Mouse (Mus musculus): ENCODE measurements around the gene Myo1e.

The Myo1e gene

DNA sequence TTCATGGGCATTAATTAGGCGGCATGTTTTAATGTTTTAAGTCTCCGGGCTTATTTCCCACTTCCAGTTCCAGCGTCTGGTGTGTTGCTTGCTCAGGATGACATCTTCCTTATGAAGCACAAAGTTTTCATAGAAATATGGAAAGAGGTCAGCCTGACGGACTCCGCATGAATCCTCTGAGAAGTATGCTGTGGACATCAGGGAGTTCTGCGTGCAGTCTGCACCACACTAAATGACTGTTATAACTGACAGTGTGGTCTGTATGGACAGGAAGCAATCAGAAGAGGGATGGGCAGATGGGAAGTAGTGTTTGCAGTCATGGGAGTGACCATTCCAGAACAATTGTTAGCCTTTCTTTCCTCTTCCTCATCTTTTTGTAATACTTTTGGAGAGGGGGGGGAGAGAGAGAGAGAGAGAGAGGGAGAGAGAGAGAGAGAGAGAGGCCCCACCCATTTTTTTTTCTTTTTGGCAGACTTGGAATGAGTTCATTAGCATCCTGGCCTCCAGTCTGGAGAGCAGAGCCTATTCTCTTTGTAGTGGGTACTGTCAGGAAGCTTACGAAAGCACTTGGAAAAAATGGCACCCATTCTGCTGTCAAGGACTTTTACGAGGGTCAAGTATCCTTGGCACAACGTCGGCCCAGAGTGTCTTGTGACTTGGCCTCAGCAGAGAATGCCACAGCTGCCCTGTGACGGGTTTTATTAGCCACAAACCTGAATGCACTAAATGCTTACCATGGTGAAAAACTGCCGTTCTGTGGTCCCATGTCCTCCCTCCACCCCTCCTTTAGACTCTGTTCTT, 42.9 kb downstream of the Myo1e start:
- CTCF ChIA-PET: interaction anchor here (0.7 kb wide), 1 partner anchor 19 kb away, joined by 3 read pairs; no protein-coding TSS in a partner anchor

DNA sequence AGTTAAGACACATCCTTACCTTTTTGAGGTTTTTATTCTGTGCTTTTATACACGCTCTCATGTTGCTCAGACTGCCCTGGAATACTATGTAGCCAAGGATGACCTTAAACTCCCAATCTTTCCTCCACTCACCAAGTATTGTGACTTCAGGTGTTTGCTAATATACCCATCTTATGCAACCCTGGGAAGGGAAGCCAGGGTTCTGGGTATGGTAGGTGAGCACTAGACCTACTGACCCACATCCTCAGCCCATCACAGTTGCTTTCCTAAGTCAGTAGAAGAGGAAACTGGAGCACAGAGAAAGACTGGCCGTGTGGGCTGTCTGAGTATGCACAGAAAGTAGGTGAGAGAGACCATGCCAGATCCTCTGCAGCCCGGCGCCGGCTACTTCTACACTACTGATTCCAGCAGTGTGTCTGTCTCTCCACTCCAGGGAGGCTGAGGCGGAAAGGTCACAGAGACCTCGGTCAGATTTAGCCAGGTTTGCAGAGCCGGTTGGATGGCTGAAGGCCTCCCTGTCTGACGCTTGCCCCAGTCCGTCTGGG, 44.4 kb downstream of the Myo1e start:
- CTCF ChIA-PET: no interaction called here

- CTCF ChIA-PET: no interaction called here
Observed at GRCm38 (mm10) chr9:70253016-70253415, 45.9 kb downstream of the Myo1e start.

DNA sequence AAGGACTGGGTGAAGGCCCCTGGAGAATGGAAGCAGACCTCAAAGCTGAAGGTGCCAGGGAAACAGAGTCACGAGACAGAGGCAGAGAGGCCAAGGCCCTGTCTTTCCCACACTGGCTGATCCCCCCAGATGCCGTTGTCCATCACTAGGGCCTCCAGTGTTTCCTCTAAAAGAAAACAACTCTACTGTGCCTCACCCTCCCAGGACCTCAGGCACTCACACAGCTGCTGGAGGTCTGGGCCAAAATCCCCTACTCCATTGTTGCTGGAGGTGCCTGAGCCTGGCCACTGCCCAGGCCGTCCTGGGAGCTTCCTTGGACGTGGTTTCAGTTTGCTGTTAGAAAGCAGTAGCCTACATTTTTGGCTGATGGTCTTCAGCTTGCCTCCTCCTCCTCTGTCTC, 47.9 kb downstream of the Myo1e start:
- CTCF ChIA-PET: no interaction called here

DNA sequence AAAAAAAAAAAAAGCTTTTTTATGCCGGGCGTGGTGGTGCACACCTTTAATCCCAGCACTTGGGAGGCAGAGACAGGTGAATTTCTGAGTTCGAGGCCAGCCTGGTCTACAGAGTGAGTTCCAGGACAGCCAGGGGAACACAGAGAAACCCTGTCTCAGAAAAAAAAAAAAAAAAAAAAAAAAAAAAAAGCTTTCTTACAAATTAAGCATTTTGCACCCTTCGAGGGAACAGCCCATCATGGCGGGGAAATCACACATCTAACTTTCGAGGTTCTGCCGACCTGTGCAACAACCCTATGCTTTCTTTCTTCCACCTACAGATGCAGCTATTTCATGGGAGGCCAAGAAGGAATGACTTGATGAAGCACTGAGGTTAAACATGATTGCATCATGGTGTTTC, 48.9 kb downstream of the Myo1e start:
- CTCF ChIA-PET: interaction anchor here (0.6 kb wide), 1 partner anchor 1697 kb away, joined by 3 read pairs; no protein-coding TSS in a partner anchor

DNA sequence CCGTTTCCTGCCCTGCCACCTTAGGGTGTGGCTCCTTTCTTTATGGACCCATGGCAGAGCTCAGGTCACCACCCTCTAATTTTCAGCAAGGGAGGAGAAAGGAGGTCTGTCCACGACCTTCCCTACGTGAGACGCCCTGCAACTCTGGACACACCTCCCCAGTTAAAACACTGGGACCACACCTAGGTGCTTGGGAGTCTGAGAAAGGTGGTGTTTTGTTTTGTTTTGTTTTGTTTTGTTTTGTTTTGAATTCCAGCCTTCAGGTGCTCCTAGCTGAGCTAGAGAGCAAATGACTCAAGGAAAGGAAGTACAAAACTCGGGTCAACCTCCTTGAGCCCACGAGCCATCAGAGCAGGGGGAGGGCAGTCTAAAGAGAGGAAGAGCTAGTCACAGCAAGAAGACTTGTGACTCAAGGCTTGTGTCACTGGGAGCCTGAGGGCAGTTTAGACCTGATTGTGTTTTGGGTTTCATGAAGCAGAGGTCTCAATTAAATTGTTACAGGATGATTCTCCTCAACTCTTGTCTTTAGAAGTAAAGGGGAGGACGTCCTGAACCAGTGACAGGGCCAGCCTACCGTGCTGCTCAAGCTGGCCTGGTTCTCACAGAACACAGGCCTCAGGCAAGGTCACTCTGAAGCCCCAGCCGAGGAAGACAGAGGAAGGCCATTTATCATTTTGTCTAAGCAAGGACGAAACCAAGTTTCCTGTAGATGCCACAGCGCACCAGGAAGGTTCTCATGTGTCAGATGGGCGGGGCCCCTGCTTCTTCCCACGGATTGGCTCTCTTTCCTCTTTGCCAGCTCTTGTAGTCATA, 50.3 kb downstream of the Myo1e start:
- CTCF ChIA-PET: no interaction called here

DNA sequence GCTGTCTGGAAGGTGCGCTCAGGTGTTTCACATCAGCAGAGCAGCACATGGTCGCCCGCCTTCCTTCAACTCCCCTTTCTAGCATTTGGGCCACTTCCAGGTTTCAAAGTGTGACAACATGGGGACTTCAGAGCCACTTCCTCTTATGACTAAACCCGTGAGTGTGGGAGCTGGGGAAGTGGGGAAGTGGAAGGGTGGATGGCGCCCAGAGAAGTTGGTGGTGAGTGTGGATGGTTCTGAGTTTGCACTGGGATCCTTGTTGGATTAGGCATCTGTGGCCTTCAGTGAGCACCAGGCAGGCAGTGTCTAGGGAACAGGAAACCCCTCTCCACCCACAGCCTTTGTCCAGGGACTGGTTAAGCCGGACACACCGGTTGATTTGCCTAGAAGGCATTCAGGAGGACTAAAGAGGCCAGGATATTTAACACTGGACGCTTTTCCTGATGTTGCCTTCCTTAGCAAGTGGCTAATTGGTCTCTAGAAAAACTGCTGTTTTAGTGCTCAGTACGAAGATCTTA, 53.2 kb downstream of the Myo1e start:
- CTCF ChIA-PET: interaction anchor here (0.6 to 1.0 kb wide), 2 partner anchors 20 to 35 kb away, joined by 3 read pairs; no protein-coding TSS in a partner anchor

GRCm38 (mm10) chr9:70261646-70262045, 54.5 kb downstream of the Myo1e start:
- CTCF ChIA-PET: no interaction called here

DNA sequence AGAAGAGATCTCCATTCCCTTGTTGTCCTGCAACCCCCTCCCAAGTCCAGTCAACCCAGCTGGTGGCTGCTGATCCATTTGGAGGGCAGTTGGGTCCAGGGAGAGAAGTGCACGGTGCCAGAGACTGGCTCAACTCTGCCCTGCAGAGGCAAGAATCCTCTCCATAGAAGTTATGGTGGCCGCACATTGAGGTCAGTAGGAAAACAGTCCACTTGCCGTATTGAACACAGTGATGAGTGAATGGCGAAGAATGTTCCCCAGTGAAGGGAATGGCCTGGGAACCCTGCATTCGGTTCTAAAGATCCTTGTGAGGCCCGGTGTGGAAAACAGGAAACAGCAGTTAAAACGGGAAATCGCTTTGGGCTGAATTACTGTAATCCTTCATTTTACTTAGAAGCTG, 56.0 kb downstream of the Myo1e start:
- CTCF ChIA-PET: no interaction called here

DNA sequence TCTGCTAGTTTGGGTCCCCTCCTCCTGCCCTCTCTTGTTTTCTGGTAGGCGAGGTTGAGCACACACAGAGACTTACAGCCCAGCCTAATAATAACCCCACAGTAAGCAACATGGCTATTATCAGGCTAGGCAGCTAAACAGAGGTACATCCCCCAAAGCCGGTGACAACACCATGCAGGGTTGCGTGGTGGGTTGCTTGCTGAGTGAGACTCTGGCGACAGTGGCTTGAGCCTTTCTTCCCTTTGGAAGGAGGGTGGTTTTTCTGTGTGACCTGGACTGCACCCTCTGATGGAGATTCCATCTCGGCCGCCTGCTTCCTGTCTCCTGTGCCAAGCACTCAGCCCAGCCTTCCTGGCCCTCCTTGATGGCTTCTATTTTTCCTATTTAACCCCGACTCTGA, 56.6 kb downstream of the Myo1e start:
- CTCF ChIA-PET: interaction anchor here (0.7 kb wide), 2 partner anchors 29 to 80 kb away, joined by 3 to 8 read pairs; no protein-coding TSS in a partner anchor

DNA sequence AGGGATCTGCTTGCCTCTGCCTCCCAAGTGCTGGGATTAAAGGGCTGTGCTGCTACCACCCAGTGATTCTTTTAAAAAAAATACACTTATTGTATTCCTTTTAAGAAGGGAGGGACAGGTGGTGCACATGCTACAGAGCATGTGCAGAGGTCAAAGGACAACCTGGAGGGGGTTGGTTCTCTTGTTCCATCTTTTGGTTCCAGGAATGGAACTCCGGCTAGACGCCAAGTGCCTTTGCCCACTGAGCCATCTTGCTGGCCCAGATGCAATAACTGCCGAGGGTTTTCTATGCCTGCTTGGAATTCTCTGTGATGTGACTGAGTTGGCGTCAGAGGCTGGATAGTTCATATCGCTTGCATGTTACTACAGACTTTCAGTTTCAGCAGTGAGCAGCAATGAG, 58.4 kb downstream of the Myo1e start:
- CTCF ChIA-PET: no interaction called here

DNA sequence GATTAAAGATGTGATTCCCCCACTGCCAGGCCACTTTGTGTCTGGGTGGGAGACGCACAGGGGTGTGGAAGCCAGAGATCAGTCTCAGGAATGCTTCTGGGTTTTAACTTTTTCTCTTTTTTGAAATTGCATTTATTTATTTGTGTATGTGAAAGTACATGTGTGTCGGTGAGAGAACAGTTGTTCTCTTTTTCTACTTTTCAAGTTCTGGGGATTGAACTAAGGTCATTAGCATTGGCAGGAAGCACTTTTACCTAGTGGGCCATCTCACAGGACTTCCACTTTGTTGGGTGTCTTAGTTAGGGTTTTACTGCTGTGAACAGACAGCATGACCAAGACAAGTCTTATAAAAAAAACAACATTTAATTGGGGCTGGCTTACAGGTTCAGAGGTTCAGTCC, 59.0 kb downstream of the Myo1e start:
- CTCF ChIA-PET: no interaction called here

DNA sequence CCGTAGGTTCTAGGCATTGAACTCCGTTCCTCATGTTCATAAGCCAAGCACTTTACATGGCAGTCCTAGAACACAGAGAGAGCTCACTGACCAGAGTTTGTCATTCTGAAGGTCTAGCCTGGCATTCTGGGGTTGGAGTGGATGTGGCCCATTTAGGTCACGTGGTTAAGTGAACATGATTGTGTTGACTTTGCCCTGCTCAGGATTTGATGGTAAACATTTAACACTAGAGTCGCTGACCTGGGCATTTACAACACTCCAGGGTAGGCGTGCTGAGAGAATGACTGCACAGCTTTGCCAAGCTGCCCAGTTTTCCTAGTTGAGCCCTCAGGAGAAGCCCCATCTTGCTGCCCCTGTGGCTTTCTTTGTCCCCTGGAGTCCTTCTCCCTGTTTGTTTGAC, 60.0 kb downstream of the Myo1e start:
- CTCF ChIA-PET: interaction anchor here (0.8 kb wide), 1 partner anchor 28 kb away, joined by 6 read pairs; no protein-coding TSS in a partner anchor

- CTCF ChIA-PET: no interaction called here
Observed at GRCm38 (mm10) chr9:70269349-70269748, 62.2 kb downstream of the Myo1e start.

DNA sequence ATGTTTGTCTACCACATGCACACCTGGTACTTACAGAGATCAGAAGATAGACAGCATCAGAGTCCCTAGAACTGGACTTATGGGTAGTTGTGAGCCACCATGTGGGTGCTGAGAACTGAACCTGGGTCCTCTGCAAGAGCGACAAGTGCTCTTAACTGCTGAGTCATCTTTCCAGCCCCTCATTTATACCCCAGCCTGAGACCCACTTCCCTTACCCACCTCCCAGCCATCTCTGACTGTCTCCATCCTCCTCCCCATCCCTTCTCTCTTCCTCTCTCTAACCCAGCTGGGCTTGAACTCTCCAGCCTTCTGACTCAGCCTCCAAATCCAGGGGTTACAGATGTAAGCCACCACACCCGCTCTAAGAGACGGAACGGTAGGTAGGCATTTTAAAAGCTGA, 63.3 kb downstream of the Myo1e start:
- CTCF ChIA-PET: no interaction called here

DNA sequence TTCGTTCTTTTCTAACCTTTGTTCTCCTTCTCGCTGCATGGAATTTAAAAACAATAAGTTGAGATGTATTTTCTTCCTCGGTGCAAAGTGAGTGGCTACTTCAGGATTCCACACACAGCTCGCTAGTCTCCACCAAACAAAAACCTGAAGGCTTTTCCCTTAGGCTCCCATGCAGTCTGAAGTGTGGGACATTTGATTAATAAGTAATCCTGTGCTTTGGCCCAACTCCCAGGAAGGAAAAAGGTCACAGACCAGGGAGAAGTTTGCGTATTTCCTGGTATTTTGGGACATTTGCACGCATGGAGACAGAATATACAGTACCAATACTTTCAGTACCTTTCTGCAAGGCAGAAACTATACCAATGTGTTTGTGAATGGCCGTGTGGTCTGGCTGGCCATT, 64.0 kb downstream of the Myo1e start:
- CTCF ChIA-PET: no interaction called here

GRCm38 (mm10) chr9:70271631-70272030, 64.5 kb downstream of the Myo1e start:
- CTCF ChIA-PET: no interaction called here

GRCm38 (mm10) chr9:70274071-70274470, 66.9 kb downstream of the Myo1e start:
- CTCF ChIA-PET: no interaction called here

DNA sequence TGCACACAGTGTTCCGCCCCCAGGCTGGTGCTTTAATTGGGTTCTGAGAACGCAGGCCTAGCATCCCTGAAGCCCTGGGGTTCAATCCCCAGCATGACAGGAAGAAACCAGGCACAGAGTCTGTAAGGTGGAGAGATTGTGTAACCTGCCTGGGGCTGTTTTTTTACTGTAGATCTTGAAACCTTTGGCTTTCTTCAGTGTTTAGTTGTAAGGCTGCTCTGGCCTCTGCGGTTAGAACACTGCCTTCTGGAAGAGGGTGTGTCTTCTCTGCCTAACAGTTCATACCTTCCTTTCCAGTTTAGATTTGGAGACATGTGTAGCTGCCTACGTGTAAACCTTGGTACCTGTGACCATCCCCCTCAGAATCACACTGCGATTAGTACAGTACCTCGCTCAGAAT, 67.3 kb downstream of the Myo1e start:
- CTCF ChIA-PET: no interaction called here

GRCm38 (mm10) chr9:70274887-70275555, 67.9 kb downstream of the Myo1e start:
- CTCF ChIA-PET: interaction anchor here (0.7 kb wide), 1 partner anchor 256 kb away, joined by 3 read pairs; no protein-coding TSS in a partner anchor

DNA sequence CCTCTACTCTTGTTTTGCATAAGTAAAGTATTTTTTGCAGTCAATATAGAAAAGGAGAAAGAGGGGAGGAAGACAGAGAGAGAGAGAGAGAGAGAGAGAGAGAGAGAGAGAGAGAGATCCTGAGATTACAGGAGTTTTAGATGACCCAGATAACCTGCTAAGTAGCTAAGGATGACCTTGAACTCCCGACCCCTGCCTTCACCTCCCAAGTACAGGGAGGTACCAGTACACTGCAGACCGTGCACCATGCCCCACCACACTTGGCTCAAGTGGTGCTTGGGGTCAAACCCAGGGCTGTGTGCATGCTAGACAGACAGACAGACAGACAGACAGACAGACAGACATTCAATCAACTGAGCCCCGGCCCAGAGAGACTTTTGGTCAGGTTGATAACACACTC, 69.9 kb downstream of the Myo1e start:
- CTCF ChIA-PET: interaction anchor here (0.9 kb wide), 1 partner anchor 62 kb away, joined by 20 read pairs; no protein-coding TSS in a partner anchor

DNA sequence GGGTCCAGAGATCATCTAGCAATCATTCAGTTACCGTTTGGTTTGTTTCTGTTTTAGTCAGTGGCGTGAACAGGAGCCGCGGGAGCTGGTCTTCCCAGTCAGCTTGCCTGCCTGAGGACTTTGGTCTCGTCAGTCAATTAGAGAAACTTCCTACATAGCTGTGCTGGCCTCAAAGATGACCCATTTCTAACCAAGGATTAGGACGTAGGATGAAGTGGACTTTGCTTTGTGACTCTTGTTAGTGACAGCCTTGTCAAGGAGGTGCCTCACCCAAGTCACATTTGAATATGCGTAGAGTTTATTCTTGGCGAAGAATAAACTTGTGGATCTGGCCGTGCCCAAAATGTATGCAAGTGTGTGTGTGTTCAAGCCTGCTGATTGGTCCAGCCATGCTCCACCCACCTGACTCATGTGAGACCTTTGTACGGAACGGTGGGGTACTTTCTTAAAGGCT, 70.4 kb downstream of the Myo1e start:
- CTCF ChIA-PET: no interaction called here
